Mouse (Mus musculus): ENCODE data around the gene Rho.

- TF ChIP-seq HCFC1 (IDR thresholded peaks at IDR 0.05; ENCODE audit: borderline replicate concordance, insufficient read depth, low read length) (no peak), CHD2 (IDR thresholded peaks at IDR 0.05; ENCODE audit: low read depth, low read length) (no peak), MAFK (IDR thresholded peaks at IDR 0.05; ENCODE audit: insufficient read depth, low read depth, low read length) (no peak), ZC3H11A (IDR thresholded peaks at IDR 0.05; ENCODE audit: borderline replicate concordance, low read depth, low read length) (no peak), ZNF384 (IDR thresholded peaks at IDR 0.05; ENCODE audit: low read depth, low read length) (no peak)
These were observed 32.1 kb downstream of the Rho start for GRCm38 (mm10) chr6:115963656-115964055.
